In genomic region chr10:128744680-128745601, GRCm38 (mm10) we compare ENCODE assay signal across 8 mouse cellular contexts. TPM values are rescaled to one million over a fixed set of nuclear protein-coding genes. Genes with fewer than 3 reads are reported as not detected.
A peak's percentile ranks its signal among the peaks of the same experiment; 100 is the strongest.
DNase-seq lines count a peak whose midpoint lies in the region; ATAC-seq and TF ChIP-seq lines count a peak whose summit lies in the region.

Gene Dgka, minus strand, starts transcription at chr10:128744855.

- no peaks in the 10 kb centered on the region for H3K27me3 ChIP-seq in testis, adult 2 months (ENCODE audit: control insufficient read depth, insufficient read depth, low read length)
- H3K27me3 ChIP-seq in limb, embryonic 12.5 days = peaks cover 30% of the 10 kb centered on the region
- peaks cover 24% of the 10 kb centered on the region for H3K27me3 ChIP-seq in midbrain, embryonic 16.5 days (ENCODE audit: control insufficient read depth, insufficient read depth, low read depth, low read length)

- no peak for TF ChIP-seq POLR2A in testis, adult 2 months (IDR thresholded peaks at IDR 0.05; ENCODE audit: control insufficient read depth, low read depth, low read length)

- TF ChIP-seq CTCF in testis, adult 2 months (IDR thresholded peaks at IDR 0.05; ENCODE audit: control insufficient read depth, insufficient read depth, insufficient replicate concordance, low read depth, low read length) = no peak

- H3K27ac ChIP-seq in testis, adult 2 months (ENCODE audit: control insufficient read depth, insufficient read depth, low read depth, low read length) = peak within 1 kb of the TSS; percentile 64
- H3K27ac ChIP-seq in limb, embryonic 12.5 days = 0 out of 2 replicates have a peak within 1 kb of the TSS, but pooled peaks have one; percentile 41
- no peak within 1 kb of the TSS for H3K27ac ChIP-seq in midbrain, embryonic 16.5 days (ENCODE audit: low read length)

- H3K9me3 ChIP-seq in limb, embryonic 12.5 days = no peaks in the 10 kb centered on the region
- H3K9me3 ChIP-seq in midbrain, embryonic 16.5 days (replicated peaks; ENCODE audit: control insufficient read depth, low read length, poor library complexity, severe bottlenecking) = no peaks in the 10 kb centered on the region

- 24% methylated on average over 18 of the region's 18 CpGs for whole genome bisulfite sequencing in limb, embryonic 12.5 days
- 25% methylated on average over 18 of the region's 18 CpGs for WGBS in midbrain, embryonic 16.5 days

- no peak for DNase-seq in testis, postnatal 14 days (ENCODE audit: low spot score)
- peak; percentile 15 for DNase-seq in embryo, embryonic 9.5 days (ENCODE audit: extremely low spot score)
- no peak for DNase-seq in heart, postnatal 25 days (ENCODE audit: low spot score)
- peak; percentile 82 to 84 for DNase-seq in thymus, postnatal 36 days
- DNase-seq in left cerebral cortex, adult 18-20 months (ENCODE audit: low spot score in 2 of 2) = no peak

- peak within 1 kb of the TSS; percentile 84 for H3K9ac ChIP-seq in limb, embryonic 12.5 days (replicated peaks)
- H3K9ac ChIP-seq in midbrain, embryonic 16.5 days (ENCODE audit: low read depth, low read length) = peak within 1 kb of the TSS; percentile 69

- ATAC-seq in limb, embryonic 12.5 days (ENCODE audit: insufficient number of reproducible peaks, insufficient read depth, low FRiP score, low TSS enrichment, low read depth) = no peak
- no peak for ATAC-seq in midbrain, embryonic 16.5 days

- H3K4me2 ChIP-seq in limb, embryonic 12.5 days = peak within 1 kb of the TSS; percentile 94
- peak within 1 kb of the TSS; percentile 80 for H3K4me2 ChIP-seq in midbrain, embryonic 16.5 days (ENCODE audit: low read length)

- intact Hi-C loops in heart, postnatal 25 days (cut with DNase I) = no loop called here

- peaks cover 14% of the 10 kb centered on the region for H3K4me1 ChIP-seq in testis, adult 2 months (ENCODE audit: control insufficient read depth, insufficient read depth, low read length)
- peaks cover 37% of the 10 kb centered on the region for H3K4me1 ChIP-seq in limb, embryonic 12.5 days (replicated peaks)
- H3K4me1 ChIP-seq in midbrain, embryonic 16.5 days (ENCODE audit: control insufficient read depth, insufficient read depth, low read length) = peaks cover 29% of the 10 kb centered on the region

- H3K36me3 ChIP-seq in testis, adult 2 months (ENCODE audit: control insufficient read depth, insufficient read depth, low read length) = no peaks in the 10 kb centered on the region
- no peaks in the 10 kb centered on the region for H3K36me3 ChIP-seq in limb, embryonic 12.5 days
- H3K36me3 ChIP-seq in midbrain, embryonic 16.5 days (ENCODE audit: control insufficient read depth, insufficient read depth, low read length) = no peaks in the 10 kb centered on the region

- peak within 1 kb of the TSS; percentile 89 for H3K4me3 ChIP-seq in testis, adult 2 months (ENCODE audit: control insufficient read depth, low read depth, low read length)
- peak within 1 kb of the TSS; percentile 69 for H3K4me3 ChIP-seq in limb, embryonic 12.5 days (replicated peaks)
- H3K4me3 ChIP-seq in midbrain, embryonic 16.5 days (ENCODE audit: low read depth, low read length) = peak within 1 kb of the TSS; percentile 55

RNA-seq across cellular contexts. Expression of gene Dgka, which starts in this region (rescaled TPM):
- polyA plus RNA-seq in testis, adult 2 months (2012; rRNA removed) = 124 TPM in 2 replicates
- total RNA-seq in heart, postnatal 25 days (2021) = 10 to 100 TPM; 11.7 to 11.9 TPM
- polyA plus RNA-seq in limb, embryonic 12.5 days (2016; fragmentation: Nextera tagmentation; extraction: Ambion mirVana) = 8.4 and 8.9 TPM in 2 replicates
- polyA plus RNA-seq in midbrain, embryonic 16.5 days (2015; fragmentation: Nextera tagmentation; extraction: Ambion mirVana) = 6.1 and 6.3 TPM in 2 replicates
- 1 to 10 TPM; 8.2 to 8.5 TPM for total RNA-seq in left cerebral cortex, adult 18-20 months (2021)

Comparison
In these comparisons a context has a peak if more than half of its experiments do, and no peak if none do; other contexts are left out.
1. RNA of gene Dgka (polyA plus RNA-seq): 124 TPM in testis, adult 2 months; 8.4 to 8.9 TPM in limb, embryonic 12.5 days and 6.1 to 6.3 TPM in midbrain, embryonic 16.5 days; every median in the first group is over 10 times any median in the second.
2. DNase-seq: peak in embryo, embryonic 9.5 days (single experiment) and thymus, postnatal 36 days (2 of 2); none in testis, postnatal 14 days (single experiment), heart, postnatal 25 days (single experiment) and left cerebral cortex, adult 18-20 months (0 of 2).
3. Peak in every context shown above with its lines, with median percentiles within 50 percentile points of each other: H3K4me3 ChIP-seq.